Mouse (Mus musculus): ENCODE data around the gene Gm9758.
"Not testable (repeated sequence)": the region's sequence is repeated elsewhere in the genome, so short reads cannot be mapped to it uniquely, and the experiment has no call there.

GRCm38 (mm10) chr5:14951822-14952221 is 37.1 kb upstream of the Gm9758 start:
- not testable (repeated sequence) for TF ChIP-seq USF1 (IDR thresholded peaks at IDR 0.05; ENCODE audit: low read depth); CTCF (IDR thresholded peaks at IDR 0.05; ENCODE audit: control insufficient read depth, insufficient read depth, insufficient read length)

Data from C2C12 (cell line).